Comparison of ENCODE assay signal across 19 mouse cellular contexts in the genomic region with DNA sequence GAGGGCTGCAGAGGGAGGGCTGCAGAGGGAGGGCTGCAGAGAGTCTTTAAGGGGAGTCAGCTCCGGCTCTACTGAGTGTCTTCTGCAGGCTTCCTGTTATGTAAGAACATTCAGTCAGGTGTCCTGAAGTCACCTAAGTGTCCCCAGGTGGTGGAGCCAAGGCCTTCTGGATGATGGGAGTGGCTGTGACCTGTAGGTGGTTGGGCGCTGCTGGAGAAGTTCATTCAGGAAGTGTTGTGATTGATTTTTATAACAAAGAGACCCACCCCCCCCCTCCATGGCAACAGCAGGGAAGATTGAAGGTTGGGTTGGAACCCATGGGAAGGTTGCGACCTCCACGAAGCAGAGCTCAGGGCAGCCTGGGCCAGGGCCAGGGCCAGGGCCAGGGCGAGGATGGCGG. TPM values are rescaled to one million over a fixed set of nuclear protein-coding genes. Genes with fewer than 3 reads are reported as not detected.
A peak's percentile ranks its signal among the peaks of the same experiment; 100 is the strongest.
DNase-seq lines count a peak whose midpoint lies in the region; ATAC-seq and TF ChIP-seq lines count a peak whose summit lies in the region.
"Had no signal": no experiment of that assay in that cellular context is flagged by ENCODE, and none has a peak within 500 bp of the region (broad histone marks: within the 10 kb centered on the region; RNA-seq: fewer than 3 reads in every experiment).

No protein-coding gene starts in this region.

- peaks cover 26% of the 10 kb centered on the region for H3K4me1 ChIP-seq in forebrain, embryonic 10.5 days
- no peaks in the 10 kb centered on the region for H3K4me1 ChIP-seq in forebrain, embryonic 13.5 days
- H3K4me1 ChIP-seq in stomach, postnatal 0 days (replicated peaks; ENCODE audit: control insufficient read depth, insufficient read depth) = no peaks in the 10 kb centered on the region
- H3K4me1 ChIP-seq: hindbrain, embryonic 13.5 days had no signal

- H3K4me3 ChIP-seq in forebrain, embryonic 10.5 days = no peak overlapping the region
- H3K4me3 ChIP-seq in forebrain, embryonic 13.5 days = no peak overlapping the region
- no peak overlapping the region for H3K4me3 ChIP-seq in stomach, postnatal 0 days (ENCODE audit: low read depth, low read length)
- H3K4me3 ChIP-seq: hindbrain, embryonic 13.5 days had no signal

- no peaks in the 10 kb centered on the region for H3K9me3 ChIP-seq in forebrain, embryonic 10.5 days
- H3K9me3 ChIP-seq in forebrain, embryonic 13.5 days (replicated peaks) = no peaks in the 10 kb centered on the region
- no peaks in the 10 kb centered on the region for H3K9me3 ChIP-seq in stomach, postnatal 0 days (ENCODE audit: control insufficient read depth, low read length)
- H3K9me3 ChIP-seq: hindbrain, embryonic 13.5 days had no signal

- TF ChIP-seq CTCF in stomach, postnatal 0 days (IDR thresholded peaks at IDR 0.05; ENCODE audit: low read depth) = no peak

- 0 out of 2 replicates have a peak overlapping the region, but pooled peaks have one; percentile 2 for H3K27ac ChIP-seq in forebrain, embryonic 10.5 days
- H3K27ac ChIP-seq in forebrain, embryonic 13.5 days = no peak overlapping the region
- H3K27ac ChIP-seq in stomach, postnatal 0 days (replicated peaks) = no peak overlapping the region
- H3K27ac ChIP-seq: hindbrain, embryonic 13.5 days; hindbrain, postnatal 0 days had no signal

- H3K9ac ChIP-seq in forebrain, embryonic 13.5 days = no peak overlapping the region
- no peak overlapping the region for H3K9ac ChIP-seq in stomach, postnatal 0 days (ENCODE audit: low read length)
- H3K9ac ChIP-seq: hindbrain, embryonic 13.5 days had no signal

- no peak for ATAC-seq in forebrain, embryonic 13.5 days
- ATAC-seq in stomach, postnatal 0 days (ENCODE audit: low FRiP score, low TSS enrichment) = 0 out of 2 replicates have a peak, but pooled peaks have one; percentile 45
- no peak for ATAC-seq in erythroid progenitor cell, adult 5-6 weeks (replicated peaks; ENCODE audit: low FRiP score, poor library complexity, severe bottlenecking)
- ATAC-seq: CD4-positive, CD25-positive, alpha-beta regulatory T cell, adult 4 months; forebrain, embryonic 16.5 days; hindbrain, postnatal 0 days had no signal

- DNase-seq in forebrain, embryonic 10.5 days (ENCODE audit: extremely low spot score, low spot score) = no peak
- DNase-seq in kidney, adult 11 months = peak; percentile 11
- DNase-seq in kidney, postnatal 14 days = no peak
- DNase-seq in ZHBTc4 (ENCODE audit: low read depth, low spot score) = peak; percentile 85
- DNase-seq in stomach, postnatal 0 days (ENCODE audit: low spot score) = no peak
- DNase-seq: adrenal gland, adult 2 months; adrenal gland, postnatal 25 days; B cell, adult 2 months; cerebellum, adult 18-20 months; cerebellum, adult 9-11 months; cerebellum, postnatal 36 days; gastrocnemius, postnatal 14 days; heart, postnatal 14 days had no signal

- no peaks in the 10 kb centered on the region for H3K36me3 ChIP-seq in forebrain, embryonic 10.5 days (replicated peaks)
- no peaks in the 10 kb centered on the region for H3K36me3 ChIP-seq in forebrain, embryonic 13.5 days (ENCODE audit: poor library complexity, severe bottlenecking)
- no peaks in the 10 kb centered on the region for H3K36me3 ChIP-seq in stomach, postnatal 0 days (ENCODE audit: control insufficient read depth, insufficient read depth, low read length)
- H3K36me3 ChIP-seq: hindbrain, embryonic 13.5 days had no signal

- 88% methylated on average over 6 of the region's 6 CpGs for WGBS in forebrain, embryonic 10.5 days
- 97% methylated on average over 6 of the region's 6 CpGs for WGBS in forebrain, embryonic 13.5 days
- 80% methylated on average over 6 of the region's 6 CpGs for WGBS in stomach, postnatal 0 days

- no peaks in the 10 kb centered on the region for H3K27me3 ChIP-seq in forebrain, embryonic 10.5 days (ENCODE audit: poor library complexity, severe bottlenecking)
- H3K27me3 ChIP-seq in forebrain, embryonic 13.5 days = no peaks in the 10 kb centered on the region
- no peaks in the 10 kb centered on the region for H3K27me3 ChIP-seq in stomach, postnatal 0 days (ENCODE audit: control insufficient read depth, insufficient read depth, low read length)
- H3K27me3 ChIP-seq: hindbrain, embryonic 13.5 days had no signal

- H3K4me2 ChIP-seq in forebrain, embryonic 13.5 days = no peak overlapping the region
- no peak overlapping the region for H3K4me2 ChIP-seq in stomach, postnatal 0 days (replicated peaks; ENCODE audit: low read depth)
- H3K4me2 ChIP-seq: hindbrain, embryonic 13.5 days had no signal

- TF ChIP-seq EP300 in stomach, postnatal 0 days (optimal IDR thresholded peaks at IDR 0.05) = no peak

RNA-seq across cellular contexts. Expression of a gene that starts 53.9 kb away (rescaled TPM):
- 490 and 521 TPM in 2 replicates for polyA plus RNA-seq in forebrain, embryonic 10.5 days (2016; fragmentation: Nextera tagmentation; extraction: Ambion mirVana)
- 485 and 515 TPM in 2 replicates for polyA plus RNA-seq in forebrain, embryonic 13.5 days (2015; fragmentation: Nextera tagmentation; extraction: Ambion mirVana)
- polyA plus RNA-seq in stomach, postnatal 0 days (2015; fragmentation: Nextera tagmentation; extraction: Ambion mirVana) = 868 and 874 TPM in 2 replicates
- total RNA-seq in erythroid progenitor cell, adult 5-6 weeks (2015; ENCODE audit: low replicate concordance) = 44.9 and 71.7 TPM in 2 replicates
- 7.3 and 18.0 TPM in 2 replicates for total RNA-seq in erythroid progenitor cell, adult 5-6 weeks (2017; ENCODE audit: low replicate concordance)

Comparison
In these comparisons a context has a peak if more than half of its experiments do, and no peak if none do; other contexts are left out.
1. DNase-seq: peak in kidney, adult 11 months (single experiment) and ZHBTc4 (single experiment); none in forebrain, embryonic 10.5 days (single experiment), kidney, postnatal 14 days (single experiment) and stomach, postnatal 0 days (single experiment).